Mouse (Mus musculus) c-Kit-positive CD71-positive TER-119-negative erythroid progenitor cells, embryonic 14.5 days (primary cell): ENCODE measurements at regions not wholly inside any gene's neighbourhood (a gene's known extent, or its start where the extent isn't known, plus 50 kb on each side); places are given as distances from the start of the nearest gene placed in this dataset.

ENCODE experiments used
- DNase-seq: peaks from one replicate; pipeline ENCODE4 v3.0.0-alpha.2; 2013; ENCODE audit warnings: low read depth

GRCm38 (mm10) chr4:124542696-124543095, 67.9 kb downstream of the 3100002H09Rik start:
- DNase-seq = no peak

- no peak for DNase-seq
Observed at GRCm38 (mm10) chr4:124538471-124538870, 72.1 kb downstream of the 3100002H09Rik start.

DNA sequence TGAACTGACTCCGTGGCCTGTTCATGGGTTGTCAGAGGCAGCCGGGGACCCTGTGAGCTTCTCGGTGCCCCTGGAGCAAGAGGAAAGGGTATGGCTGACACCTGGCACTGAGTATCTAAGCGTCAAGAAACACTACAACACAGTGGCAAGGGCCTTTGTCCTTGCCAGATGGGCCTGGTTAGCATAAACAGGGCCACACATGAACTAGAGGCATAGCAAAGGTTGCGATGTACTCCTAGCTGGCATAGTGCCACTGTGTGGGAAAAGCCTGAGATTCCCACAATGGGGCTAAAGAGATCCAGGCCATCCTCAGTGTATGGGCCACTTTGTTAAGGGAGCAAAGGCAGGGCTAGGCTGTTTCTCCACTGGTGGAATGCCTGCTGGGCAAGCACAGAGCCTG, 72.9 kb downstream of the 3100002H09Rik start:
- no peak for DNase-seq

DNA sequence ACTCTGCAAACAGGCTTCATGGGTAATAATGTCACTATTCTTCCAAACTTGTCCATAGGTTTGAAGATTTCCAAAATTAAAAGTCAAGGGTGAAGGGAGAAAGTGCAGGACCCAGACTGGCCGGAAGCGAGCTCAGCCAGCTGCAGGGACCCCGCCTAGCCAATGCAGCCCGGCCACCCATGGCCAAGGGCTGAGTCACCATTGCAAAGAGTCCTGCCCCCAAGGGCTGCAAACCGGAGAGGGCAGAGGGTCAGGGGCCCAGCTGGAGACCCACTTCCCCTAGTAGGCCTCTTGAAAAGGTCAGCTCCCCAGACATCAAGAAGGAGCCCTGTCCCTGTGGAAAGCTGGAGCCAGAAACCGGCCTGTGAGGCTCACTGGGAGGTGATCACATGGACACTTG, 77.0 kb downstream of the 3100002H09Rik start:
- DNase-seq = no peak

GRCm38 (mm10) chr4:124530596-124530995, 80.0 kb downstream of the 3100002H09Rik start:
- DNase-seq = no peak

GRCm38 (mm10) chr4:124526822-124527221, 83.8 kb downstream of the 3100002H09Rik start:
- no peak for DNase-seq

GRCm38 (mm10) chr4:124526362-124526761, 84.2 kb downstream of the 3100002H09Rik start:
- no peak for DNase-seq

DNA sequence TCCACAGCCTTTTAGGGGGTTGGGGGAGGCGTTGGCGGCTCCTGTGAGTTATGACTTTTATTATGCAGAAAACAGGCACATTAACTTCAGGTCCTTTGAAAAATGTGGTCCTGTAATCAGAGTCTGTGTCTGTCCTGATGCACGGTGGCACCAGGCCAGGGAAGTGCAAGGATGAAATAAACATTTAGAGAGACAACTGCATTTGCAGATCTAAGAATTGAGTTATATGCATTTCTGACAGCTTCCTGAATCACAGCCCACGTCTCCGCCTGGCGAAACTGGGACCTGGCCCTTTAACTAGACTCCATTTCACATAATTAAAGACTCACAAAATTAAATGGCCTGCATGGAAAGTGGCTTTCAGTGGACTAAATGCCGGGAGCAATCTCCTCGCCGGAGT, 90.3 kb downstream of the 3100002H09Rik start:
- DNase-seq = no peak

DNA sequence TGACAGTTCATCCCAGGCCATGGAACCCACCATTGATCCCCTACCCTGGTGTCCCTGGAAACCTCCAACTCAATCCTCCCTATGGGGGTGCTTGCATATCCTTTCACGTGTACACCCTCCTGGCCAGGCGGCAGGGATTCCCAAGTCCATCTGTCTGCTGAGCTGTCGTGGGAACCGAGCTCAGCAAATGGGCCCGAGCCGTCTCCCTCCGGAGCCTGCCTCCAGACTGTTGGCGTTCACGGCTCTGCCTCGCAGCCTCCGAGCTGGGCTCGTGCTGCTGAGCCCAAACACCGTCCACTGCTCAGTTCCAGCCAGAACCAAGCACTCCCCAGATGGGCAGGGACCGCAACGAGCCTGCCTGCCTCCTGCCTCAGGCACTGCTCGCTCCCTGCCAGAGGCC, 98.8 kb downstream of the 3100002H09Rik start:
- DNase-seq = no peak

- DNase-seq = no peak
Observed at GRCm38 (mm10) chr4:124510816-124511215, 99.8 kb downstream of the 3100002H09Rik start.

GRCm38 (mm10) chr4:124509695-124510094, 100.9 kb downstream of the 3100002H09Rik start:
- no peak for DNase-seq

DNA sequence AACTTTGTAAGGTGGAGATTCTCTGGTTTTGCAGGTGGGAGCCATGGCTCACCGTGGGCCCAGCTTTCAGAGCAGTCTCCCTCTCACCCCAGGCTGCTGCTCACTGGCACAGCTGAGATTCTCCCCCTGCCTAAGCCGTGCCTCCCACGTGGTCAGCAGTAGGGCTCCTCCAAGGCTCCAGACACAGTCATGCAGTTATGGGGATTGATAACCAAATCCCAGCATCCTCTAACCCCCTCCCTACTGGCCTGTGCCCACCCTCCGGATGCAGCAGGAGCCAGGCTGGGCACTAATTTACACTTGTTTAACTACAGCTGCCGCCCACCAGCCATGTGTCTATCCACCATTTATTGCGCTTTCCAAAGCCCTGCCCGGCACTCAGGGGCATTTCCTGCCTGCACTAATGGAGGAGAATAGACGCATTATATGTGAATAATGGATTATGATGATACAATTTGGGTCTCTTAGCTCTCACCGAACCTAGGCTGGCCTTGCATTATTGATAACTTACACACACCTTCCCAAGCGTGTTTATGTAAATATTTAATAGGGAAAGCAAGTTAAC, 104.4 kb downstream of the 3100002H09Rik start:
- no peak for DNase-seq

DNA sequence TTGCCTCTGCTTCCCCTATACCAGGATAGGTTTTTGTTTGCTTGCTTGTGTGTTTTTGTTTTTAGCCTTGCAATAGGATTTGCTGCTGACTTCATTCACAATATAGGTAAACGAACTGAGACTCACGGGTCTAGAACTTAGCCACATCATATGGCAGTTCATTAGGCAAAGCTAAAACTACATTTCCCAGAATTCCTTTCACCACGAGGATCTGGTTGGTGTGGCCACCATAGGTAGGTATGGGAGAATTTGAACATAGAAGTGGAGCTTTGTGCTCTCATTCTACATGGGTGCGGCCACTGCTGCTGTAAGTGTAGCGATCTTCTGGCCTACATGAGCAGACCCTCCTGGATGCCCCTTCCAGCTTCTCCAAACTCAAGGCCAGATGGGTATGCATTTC, 108.8 kb downstream of the 3100002H09Rik start:
- no peak for DNase-seq

DNA sequence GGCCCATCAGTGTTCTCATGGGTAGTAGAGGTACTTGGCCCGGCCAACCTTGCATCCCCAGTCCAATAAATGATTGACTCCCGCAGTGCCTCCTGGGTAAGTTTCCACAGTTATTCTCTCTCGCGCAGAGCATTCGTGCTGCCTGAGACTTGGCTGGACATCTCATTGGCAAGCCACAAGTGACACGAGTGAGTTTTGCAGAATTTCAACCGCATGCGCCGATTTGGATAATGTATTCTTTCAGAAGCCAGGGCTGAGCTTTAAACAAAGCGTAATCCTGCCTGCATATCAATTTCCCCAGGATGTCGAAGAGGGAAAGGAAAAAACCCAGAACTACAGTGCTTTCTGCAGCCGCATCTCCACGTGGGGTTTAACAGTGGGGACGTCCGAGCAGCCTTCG, 112.6 kb downstream of the 3100002H09Rik start:
- DNase-seq = no peak

- no peak for DNase-seq
Observed at GRCm38 (mm10) chr4:124485941-124486581, 124.5 kb downstream of the 3100002H09Rik start.

GRCm38 (mm10) chr4:124484613-124485586, 125.7 kb downstream of the 3100002H09Rik start:
- no peak for DNase-seq

- DNase-seq = no peak
Observed at GRCm38 (mm10) chr4:124477870-124478301, 132.7 kb downstream of the 3100002H09Rik start.

GRCm38 (mm10) chr4:124477359-124477868, 133.2 kb downstream of the 3100002H09Rik start:
- no peak for DNase-seq

DNA sequence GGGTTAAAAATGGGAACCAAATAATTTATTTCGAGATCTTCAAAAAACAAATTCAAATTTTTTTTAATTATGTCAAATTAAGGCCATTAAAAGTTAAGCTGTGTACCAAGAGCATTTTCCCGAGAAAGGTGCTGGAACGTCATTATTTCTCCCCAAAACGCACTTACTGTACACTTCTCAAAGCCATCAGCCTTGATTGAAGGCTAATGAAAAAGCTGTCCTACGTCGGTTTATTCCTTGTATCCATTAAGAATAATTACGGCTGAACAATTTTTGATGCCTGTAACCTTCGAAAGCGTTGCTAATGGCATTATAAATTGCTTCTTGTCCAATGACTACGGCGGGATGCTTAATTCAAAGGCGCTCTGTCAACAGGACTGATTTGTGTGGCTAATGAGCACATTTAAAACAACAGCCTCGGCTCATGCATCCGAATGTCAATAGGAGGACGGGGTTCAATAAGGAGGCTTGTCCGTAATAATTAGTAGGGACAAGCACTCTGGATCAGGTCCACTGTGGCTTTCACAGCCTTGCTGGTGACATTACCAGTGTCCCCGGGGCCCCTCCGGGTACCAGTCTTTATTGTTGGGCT, 145.3 kb downstream of the 3100002H09Rik start:
- no peak for DNase-seq

DNA sequence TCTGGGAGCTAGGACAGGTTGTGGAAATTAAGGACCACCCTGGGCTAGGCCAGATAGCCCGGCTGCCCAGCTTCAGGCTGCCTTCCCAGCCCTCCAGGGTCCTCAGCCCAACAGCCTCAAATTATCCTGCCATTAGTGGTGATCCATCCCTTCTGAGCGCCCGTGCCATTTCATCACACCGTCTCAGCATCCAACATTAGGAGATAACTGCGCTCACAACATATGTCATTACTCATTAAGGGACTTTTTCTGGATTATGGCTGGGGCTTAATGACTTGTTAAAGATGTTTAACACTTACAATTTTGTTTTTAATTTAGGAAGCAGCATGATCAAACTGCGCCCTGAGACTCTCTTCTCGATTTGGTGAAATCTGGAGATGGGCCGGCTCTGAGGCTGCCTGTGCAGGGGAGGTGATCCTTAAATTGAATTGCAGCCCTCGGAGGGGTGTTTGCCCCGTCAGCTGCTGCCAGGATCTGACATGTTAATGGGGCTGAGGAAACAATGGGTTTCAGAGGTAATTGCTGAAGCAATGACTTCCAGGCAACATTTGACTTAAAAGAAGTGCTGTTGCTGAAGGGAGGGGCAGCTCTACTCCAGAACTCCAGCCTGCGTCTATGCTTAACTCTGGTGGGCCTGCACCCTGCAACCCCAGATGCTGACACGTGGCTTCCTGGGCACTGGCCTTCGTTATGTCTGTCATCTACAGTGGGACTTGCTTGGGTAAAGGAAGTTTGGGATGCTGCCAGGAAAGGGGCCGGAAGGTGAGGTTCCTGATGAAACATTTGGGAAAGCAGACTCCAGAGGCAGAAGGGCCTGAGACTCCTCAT, 154.9 kb downstream of the 3100002H09Rik start:
- DNase-seq = no peak

- no peak for DNase-seq
Observed at GRCm38 (mm10) chr4:124451131-124451530, 159.5 kb downstream of the 3100002H09Rik start.
